Mouse (Mus musculus) liver, embryonic 14.5 days (tissue): ENCODE results near the gene Galnt2.

Source experiments
- CTCF ChIP-seq: IDR thresholded peaks from 2 replicates; pipeline ENCODE4 v1.5.1; 2016; ENCODE audit warnings: antibody characterized with exemption, low read depth, control low read depth
- EP300 ChIP-seq: IDR thresholded peaks from 2 replicates; pipeline ENCODE4 v1.6.1; 2016; ENCODE audit warnings: antibody characterized with exemption, low read depth

DNA sequence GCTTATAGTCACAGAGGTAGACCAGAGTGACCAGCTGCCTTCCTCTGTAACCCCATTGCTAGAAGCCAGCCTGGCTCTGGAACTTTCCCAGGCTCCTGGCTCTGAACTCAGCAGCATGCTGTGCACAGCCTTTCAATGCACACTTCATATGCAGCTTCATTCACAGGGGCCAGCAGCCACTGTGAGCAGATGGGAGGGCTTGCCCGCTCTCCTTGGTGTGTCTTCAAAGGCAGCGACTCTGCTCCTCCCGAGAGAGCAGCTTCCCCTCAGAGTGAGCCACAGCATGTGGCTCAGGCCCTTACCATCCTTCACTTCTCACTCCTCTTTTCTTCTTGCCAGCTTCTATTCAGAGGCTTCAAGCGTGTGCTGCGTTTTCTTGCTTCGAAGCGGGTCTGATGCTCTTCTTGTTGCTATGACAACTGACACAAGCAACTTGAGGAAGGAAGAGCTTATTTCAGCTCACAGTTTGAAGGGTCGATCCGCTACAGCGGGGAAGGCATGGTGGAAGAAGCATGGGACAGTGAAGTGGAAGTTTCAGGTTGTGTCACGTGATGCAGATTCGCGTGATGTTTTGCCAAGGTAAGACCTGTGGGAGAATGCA is 27.1 kb upstream of the Galnt2 start:
- no peak for TF ChIP-seq EP300
- no peak for TF ChIP-seq CTCF
